Mouse (Mus musculus) forebrain, embryonic 11.5 days (tissue): Measurements from ENCODE around the gene 1700001F09Rik. TPM values are rescaled to one million over a fixed set of nuclear protein-coding genes. Genes with fewer than 3 reads are reported as not detected.
"Not testable (repeated sequence)": the region's sequence is repeated elsewhere in the genome, so short reads cannot be mapped to it uniquely, and the experiment has no call there.

Source experiments
- ATAC-seq: fragments of 200-750 bp; cut with Nextera tagmentation; replicated peaks from 2 replicates; pipeline ENCODE4 v1.8.0; 2017; ENCODE audit warnings: moderate TSS enrichment; ENCODE audit not compliant: low FRiP score
- DNase-seq: peaks from one replicate; pipeline ENCODE4 v3.0.0-alpha.2; 2017; ENCODE audit warnings: low spot score
- H3K27ac ChIP-seq: fragments of 300-500 bp; sonication (generic); 2 replicates; pipeline ENCODE4 v1.5.1; 2014; ENCODE audit warnings: low read depth, low read length
- H3K27me3 ChIP-seq: fragments of 300-500 bp; sonication (generic); 2 replicates; pipeline ENCODE4 v1.6.1; 2014; ENCODE audit warnings: mild to moderate bottlenecking, low read length, mixed read lengths; ENCODE audit not compliant: control insufficient read depth, insufficient read depth
- H3K36me3 ChIP-seq: fragments of 300-500 bp; sonication (generic); 2 replicates; pipeline ENCODE4 v1.6.1; 2014; ENCODE audit warnings: mild to moderate bottlenecking, low read length, moderate library complexity, mixed read lengths; ENCODE audit not compliant: control insufficient read depth, insufficient read depth
- H3K4me1 ChIP-seq: fragments of 300-500 bp; sonication (generic); replicated peaks from 2 replicates; pipeline ENCODE4 v1.6.1; 2014; ENCODE audit warnings: low read length, mixed read lengths; ENCODE audit not compliant: control insufficient read depth, insufficient read depth
- H3K4me2 ChIP-seq: fragments of 300-500 bp; sonication (generic); 2 replicates; pipeline ENCODE4 v1.6.1; 2014; ENCODE audit warnings: low read depth, mild to moderate bottlenecking, low read length, moderate library complexity, mixed read lengths; ENCODE audit not compliant: severe bottlenecking
- H3K4me3 ChIP-seq: fragments of 300-500 bp; sonication (generic); 2 replicates; pipeline ENCODE4 v1.5.1; 2014; ENCODE audit warnings: low read depth, low read length
- H3K9ac ChIP-seq: fragments of 300-500 bp; sonication (generic); 2 replicates; pipeline ENCODE4 v1.6.1; 2014; ENCODE audit warnings: low read length
- H3K9me3 ChIP-seq: fragments of 300-500 bp; sonication (generic); 2 replicates; pipeline ENCODE4 v1.6.1; 2016; ENCODE audit warnings: low read length, mixed read lengths; ENCODE audit not compliant: control insufficient read depth
- WGBS: fragments of 180-500 bp; shearing (Covaris S2); extraction: QIAGEN DNeasy Blood & Tissue Kit; methylation state at CpG from one replicate; pipeline ENCODE4 v1.1.7; 2014; 5-methylcytosine and 5-hydroxymethylcytosine counted together
- polyA plus RNA-seq: library from polyadenylated mRNA; unstranded; fragments of >200 nt; fragmentation: Nextera tagmentation; extraction: Ambion mirVana; gene quantifications from 2 replicates; pipeline ENCODE4 v1.2.1, GENCODE M21; 2014

1700001F09Rik gene
- polyA plus RNA-seq = not detected in 2 replicates

DNA sequence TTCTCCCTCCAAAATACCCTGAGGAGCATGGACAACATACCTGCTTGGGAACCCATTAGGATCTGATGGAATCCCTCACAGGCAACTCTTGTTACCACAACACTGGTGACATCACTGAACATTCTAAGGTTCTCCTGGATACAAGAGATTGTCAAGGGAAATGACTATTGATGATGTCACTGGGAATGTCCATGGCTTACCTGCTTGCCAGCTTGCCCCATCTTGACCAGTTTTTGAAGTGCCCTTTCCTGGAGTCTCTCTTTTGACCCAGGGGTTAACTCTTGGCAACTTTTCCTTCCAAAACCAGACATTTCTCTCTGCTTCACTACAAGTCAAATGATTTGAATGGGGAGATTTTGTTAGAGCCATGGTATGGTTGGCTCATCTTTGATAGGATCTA is at the start of gene 1700001F09Rik:
Gene 1700001F09Rik, minus strand, starts transcription at position 101 of the 400 bp plus-strand sequence.
- ATAC-seq, H3K4me2 ChIP-seq, H3K4me3 ChIP-seq, H3K9ac ChIP-seq, H3K4me1 ChIP-seq, H3K27ac ChIP-seq, H3K9me3 ChIP-seq, H3K27me3 ChIP-seq, H3K36me3 ChIP-seq, DNase-seq: not testable (repeated sequence)

DNA sequence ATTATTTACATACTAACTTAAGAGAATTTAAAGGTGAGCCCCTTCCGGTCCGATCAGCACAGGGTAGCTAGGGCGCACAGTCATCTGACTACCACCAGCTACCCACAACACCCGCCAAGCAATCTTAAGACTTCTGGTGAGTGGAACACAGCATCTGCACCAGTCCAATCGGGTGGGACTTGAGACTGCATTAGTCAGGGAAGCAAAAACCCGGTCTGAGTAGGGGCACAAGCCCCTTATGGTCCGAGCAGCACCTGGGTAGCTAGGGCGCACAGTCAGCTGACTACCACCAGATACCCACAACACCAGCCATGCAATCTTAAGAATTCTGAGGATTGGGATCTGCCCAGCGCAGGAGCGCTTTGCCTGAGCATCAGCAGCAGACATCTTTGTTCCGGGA is 14.1 kb upstream of the 1700001F09Rik start:
- DNase-seq = peak; percentile 5
- H3K27ac ChIP-seq, H3K9me3 ChIP-seq, H3K9ac ChIP-seq, H3K36me3 ChIP-seq, H3K27me3 ChIP-seq, H3K4me3 ChIP-seq, H3K4me1 ChIP-seq, H3K4me2 ChIP-seq, ATAC-seq: not testable (repeated sequence)
- WGBS = 89% methylated on average over 11 of the region's 11 CpGs

DNA sequence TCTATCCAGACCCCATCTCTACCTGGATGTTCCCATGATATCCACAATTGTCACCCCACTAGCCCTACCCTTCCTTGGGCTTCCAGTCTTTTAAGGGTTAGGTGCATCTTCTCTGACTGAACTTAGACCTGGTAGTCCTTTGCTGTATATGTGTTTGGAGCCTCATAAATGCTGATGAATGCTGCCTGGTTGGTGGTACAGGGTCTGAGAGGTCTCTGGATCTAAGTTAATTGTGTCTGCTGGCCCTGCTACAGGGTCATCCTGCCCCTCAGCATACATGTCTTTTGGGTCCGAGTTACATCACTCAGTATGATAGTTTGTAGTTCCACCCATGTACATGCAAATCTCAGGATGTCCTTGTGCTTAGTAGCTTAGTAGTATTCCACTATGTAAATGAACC is 11.6 kb upstream of the 1700001F09Rik start:
- not testable (repeated sequence) for ATAC-seq, DNase-seq

DNA sequence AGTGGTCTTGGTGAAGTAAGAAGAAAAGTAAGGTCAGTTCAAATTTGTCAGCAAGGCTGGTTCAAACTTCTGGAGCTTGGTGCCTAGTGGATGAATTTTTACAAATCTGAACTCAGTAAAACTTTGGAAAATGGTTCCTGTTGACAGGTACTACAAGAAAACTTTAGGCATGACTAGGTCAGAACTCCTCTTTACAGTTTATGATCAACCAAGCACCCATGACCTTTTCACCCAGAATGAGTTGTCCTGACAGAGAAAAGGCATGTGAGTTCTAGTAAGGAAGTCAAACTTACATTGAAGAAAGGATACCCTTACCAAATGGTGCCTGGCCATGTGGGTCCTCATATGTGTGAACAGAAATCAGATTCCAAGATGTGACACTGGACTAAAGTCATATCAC is 9.9 kb upstream of the 1700001F09Rik start:
- not testable (repeated sequence) for H3K4me1 ChIP-seq, H3K36me3 ChIP-seq, H3K9me3 ChIP-seq, H3K27ac ChIP-seq, H3K4me2 ChIP-seq, DNase-seq, H3K27me3 ChIP-seq, H3K9ac ChIP-seq, ATAC-seq, H3K4me3 ChIP-seq

More for the DNA sequence above, 11.6 kb upstream of the 1700001F09Rik start:
- H3K27me3 ChIP-seq, H3K36me3 ChIP-seq, H3K9me3 ChIP-seq, H3K9ac ChIP-seq, H3K4me2 ChIP-seq, H3K27ac ChIP-seq, H3K4me3 ChIP-seq, H3K4me1 ChIP-seq: not testable (repeated sequence)
- 90% methylated on average over 1 of the region's 1 CpGs for WGBS

DNA sequence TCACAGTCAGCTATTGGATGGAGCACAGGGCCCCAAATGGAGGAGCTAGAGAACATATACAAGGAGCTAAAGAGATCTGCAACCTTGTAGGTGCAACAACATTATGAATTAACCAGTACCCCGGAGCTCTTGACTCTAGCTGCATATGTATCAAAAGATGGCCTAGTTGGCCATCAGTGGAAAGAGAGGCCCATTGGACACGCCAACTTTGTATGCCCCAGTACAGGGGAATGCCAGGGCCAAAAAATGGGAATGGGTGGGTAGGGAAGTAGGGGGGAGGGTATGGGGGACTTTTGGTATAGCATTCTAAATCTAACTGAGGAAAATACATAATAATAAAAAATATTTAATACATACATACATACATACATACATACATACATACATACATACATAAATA is 5.3 kb upstream of the 1700001F09Rik start:
- not testable (repeated sequence) for H3K9me3 ChIP-seq, H3K27ac ChIP-seq, H3K4me2 ChIP-seq, H3K4me3 ChIP-seq, DNase-seq, H3K27me3 ChIP-seq, H3K36me3 ChIP-seq, H3K9ac ChIP-seq, H3K4me1 ChIP-seq, ATAC-seq
- WGBS = 66% methylated on average over 2 of the region's 2 CpGs

DNA sequence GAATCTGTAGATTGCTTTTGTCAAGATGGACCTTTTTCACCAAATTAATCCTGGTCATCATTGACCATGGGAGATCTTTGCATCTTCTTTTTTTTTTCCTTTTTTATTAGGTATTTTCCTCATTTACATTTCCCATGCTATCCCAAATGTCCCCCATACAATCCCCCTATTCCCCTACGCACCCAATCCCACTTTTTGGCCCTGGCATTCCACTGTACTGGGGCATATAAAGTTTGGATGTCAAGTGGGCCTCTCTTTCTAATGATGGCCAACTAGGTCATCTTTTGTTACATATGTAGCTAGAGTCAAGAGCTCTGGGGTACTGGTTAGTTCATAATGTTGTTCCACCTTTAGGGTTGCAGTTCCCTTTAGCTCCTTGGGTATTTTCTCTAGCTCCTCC is 10.0 kb downstream of the 1700001F09Rik start:
- not testable (repeated sequence) for H3K4me2 ChIP-seq, H3K9me3 ChIP-seq, H3K4me1 ChIP-seq, H3K9ac ChIP-seq, H3K4me3 ChIP-seq, ATAC-seq, H3K36me3 ChIP-seq, H3K27ac ChIP-seq, H3K27me3 ChIP-seq, DNase-seq
- 65% methylated on average over 1 of the region's 1 CpGs for WGBS

DNA sequence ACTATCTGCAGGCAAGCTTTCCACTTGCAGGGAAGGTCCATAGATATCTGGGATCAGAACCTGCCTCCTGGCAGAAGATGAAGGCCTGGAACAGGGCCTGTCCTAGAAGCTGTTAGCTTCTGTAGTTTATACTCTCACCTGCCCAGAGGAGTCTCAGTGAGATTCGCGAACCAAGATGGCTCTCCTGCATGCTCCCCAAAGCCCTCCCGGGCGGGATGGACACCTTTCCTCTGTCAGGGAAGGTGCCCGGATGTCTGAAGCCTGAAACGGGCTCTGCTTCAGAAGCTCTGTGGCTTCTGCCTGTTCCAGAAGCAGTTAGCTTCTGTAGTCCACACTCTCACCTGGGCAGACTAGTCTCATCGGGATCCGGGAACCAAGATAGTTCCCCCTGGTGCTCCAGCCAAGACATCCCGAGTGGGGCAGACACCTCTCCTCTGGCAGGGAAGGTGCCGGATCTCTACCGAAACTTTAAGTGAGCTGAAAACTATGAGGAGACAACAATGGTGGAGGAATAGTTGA is 16.2 kb downstream of the 1700001F09Rik start:
- not testable (repeated sequence) for H3K4me2 ChIP-seq, H3K9ac ChIP-seq, H3K27ac ChIP-seq, H3K9me3 ChIP-seq, DNase-seq, H3K4me1 ChIP-seq, H3K27me3 ChIP-seq, H3K4me3 ChIP-seq, ATAC-seq, H3K36me3 ChIP-seq
- WGBS = 89% methylated on average over 9 of the region's 11 CpGs

DNA sequence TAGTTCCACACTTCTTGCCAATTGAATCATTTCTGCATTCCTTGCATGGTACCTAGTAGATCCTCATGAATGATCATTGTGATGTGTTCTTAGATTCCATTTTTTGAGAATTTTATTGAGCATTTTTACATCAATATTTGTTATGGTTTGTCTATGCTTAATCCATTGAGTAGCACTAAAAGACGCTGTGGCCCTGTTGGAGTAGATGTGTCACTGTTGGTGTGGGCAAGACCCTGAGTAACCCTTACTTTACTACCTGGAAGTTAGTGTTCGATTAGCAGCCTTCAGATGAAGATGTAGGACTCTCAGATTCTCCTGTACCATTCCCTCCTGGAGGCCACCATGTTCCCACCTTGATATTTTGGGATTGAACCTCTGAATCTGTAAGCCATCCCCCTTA is 19.0 kb downstream of the 1700001F09Rik start:
- DNase-seq, H3K4me1 ChIP-seq, H3K27me3 ChIP-seq, H3K36me3 ChIP-seq, H3K4me2 ChIP-seq, H3K4me3 ChIP-seq, ATAC-seq, H3K9me3 ChIP-seq, H3K27ac ChIP-seq, H3K9ac ChIP-seq: not testable (repeated sequence)
- WGBS = 77% methylated on average over 1 of the region's 2 CpGs

DNA sequence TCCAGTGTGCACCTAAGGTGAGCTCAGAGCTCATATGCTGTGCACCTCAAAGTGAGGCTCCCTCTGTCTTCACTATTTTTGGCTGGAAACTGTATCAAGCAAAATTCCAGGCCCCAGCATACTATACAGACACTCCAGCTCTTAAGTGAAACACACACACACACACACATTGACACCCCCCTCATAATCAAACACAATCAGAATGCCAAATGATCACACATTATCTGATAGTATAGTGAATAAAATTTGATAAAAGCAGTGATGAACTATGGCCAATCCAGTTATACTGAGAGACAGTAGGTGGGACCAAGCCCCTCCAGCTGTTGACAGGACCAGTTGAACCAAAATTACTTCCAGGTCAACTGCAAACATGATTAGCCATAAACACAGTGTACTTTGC is 28.1 kb downstream of the 1700001F09Rik start:
- H3K4me2 ChIP-seq, H3K9ac ChIP-seq, H3K36me3 ChIP-seq, ATAC-seq, H3K4me1 ChIP-seq, H3K27me3 ChIP-seq, H3K9me3 ChIP-seq, H3K4me3 ChIP-seq, DNase-seq, H3K27ac ChIP-seq: not testable (repeated sequence)
